Mouse (Mus musculus) CD4-positive, CD25-positive, alpha-beta regulatory T cell, adult 2 months (primary cell): ENCODE results near the gene Cd46.
A peak's percentile ranks its signal among the peaks of the same experiment; 100 is the strongest.

Source experiments
- DNase-seq: peaks from one replicate; pipeline ENCODE4 v3.0.0-alpha.2; 2012; ENCODE audit warnings: low read depth, low spot score

The Cd46 gene

DNA sequence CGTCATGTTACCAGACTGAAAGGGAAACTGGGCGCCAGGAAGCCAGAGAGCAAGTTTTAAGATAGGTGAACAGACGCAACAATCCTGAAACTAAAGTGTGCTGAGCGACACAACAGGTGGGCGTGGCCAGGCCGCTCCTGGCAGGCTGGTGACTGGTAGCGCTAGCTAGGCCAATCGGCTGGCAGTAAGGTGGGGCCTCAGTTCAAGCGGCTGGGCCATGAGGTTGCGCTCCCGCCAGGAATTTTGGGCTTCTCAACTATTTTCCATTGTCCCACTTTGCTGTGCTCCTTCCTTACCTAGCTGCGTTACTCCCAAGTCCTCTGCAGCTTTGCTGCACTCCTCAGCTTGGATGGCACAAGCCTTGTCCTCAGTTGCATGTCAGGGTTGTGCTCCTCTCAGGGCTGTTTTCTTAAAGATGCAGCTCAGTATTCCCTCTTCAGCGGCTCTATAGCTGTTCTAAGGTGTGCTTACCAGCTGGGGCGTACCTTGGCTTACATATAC lies at the start of gene Cd46:
TSS of gene Cd46 (minus strand) at position 30 of the 501 bp plus-strand sequence.
- DNase-seq: peak; percentile 88

DNA sequence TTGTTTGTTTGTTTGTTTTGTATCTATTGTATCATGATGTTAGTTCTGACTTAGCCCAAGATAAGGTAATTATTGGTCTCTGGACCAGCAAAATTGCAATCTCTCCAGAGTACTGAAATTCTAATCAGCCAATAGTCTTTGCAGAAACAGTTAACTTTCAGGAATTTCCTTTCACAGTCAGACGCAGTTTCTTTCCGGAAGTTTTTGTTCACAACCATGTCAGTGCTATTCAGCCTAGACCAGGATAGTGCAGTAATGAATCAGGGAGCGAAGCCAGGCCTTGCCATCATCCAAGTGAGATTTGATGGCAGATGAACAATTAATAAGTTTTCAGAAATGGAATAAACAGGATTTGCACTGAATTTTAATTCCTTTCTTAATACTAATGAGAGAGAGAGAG lies 40.0 kb upstream of the Cd46 start:
- DNase-seq: peak; percentile 16

DNA sequence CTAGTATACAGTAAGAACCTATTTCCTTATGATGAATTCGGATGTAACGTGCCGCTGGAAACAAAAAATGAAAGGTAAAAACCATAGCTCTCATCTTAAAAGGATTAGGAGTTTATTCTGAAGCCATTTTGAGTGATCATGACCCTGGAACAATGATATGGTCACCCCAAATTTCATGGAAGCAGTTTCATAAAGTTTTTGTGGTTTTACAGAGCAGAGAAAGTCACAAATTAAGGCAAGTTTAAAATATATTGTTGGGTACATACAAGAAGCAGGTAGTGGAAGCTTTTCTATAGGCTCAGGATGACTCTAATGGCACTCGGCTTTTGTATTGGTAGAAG lies 39.6 kb upstream of the Cd46 start:
- DNase-seq: no peak

DNA sequence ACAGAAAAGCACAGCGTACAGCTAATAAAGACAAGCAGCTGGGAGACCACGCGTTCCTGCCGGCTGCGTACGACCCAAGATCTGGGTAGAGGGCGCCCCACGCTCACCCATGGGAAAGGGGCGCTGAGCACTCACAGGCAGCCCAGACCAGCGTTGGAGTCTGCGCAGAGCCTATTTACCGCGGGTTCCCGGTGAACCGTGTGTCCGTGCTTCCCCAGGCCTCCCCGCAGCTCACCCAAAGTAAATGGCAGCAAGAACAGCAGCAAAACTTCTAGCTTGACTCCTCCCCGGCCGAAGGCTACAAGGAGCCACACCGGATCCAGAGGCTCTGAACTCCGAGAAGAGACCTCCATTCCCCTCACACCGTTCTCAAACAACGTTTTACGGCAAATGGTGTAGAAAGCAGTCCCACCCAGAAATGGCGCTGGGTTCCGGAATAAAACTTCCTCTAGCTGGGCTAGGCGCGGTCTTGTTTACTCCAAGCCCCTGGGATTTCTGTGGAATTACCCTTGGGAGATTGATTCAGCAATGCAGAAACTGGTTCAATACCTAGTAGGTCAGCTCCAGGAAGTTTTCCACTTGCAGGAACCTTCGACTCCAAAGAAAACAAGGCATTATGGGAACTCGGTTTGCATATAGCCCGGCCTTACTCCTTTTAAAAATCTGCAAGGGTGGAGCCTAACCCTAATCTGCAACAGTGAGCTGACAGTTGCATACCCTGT lies 39.1 kb upstream of the Cd46 start, which contains the start of gene Cr1l:
TSS of gene Cr1l (minus strand) at position 634 of the 722 bp plus-strand sequence.
- DNase-seq: peak; percentile 91

DNA sequence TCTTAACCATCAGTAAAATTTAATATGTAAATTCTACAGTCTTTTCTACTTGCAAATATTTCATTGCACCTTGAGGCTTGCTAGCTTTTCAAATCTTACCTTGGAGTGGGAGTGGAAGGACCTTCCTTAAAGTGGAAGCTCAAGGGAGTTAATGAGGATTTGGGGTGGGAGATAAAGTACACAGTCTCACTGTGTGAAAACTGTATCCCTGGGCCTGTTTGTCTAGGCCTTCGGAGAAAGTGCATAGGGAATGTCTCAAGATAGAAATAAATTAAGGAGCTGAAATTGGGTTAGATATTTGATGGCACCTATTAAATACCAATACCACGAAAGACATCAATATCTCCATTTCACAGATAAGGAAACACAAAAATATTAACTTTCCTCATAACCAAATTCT lies 38.4 kb upstream of the Cd46 start:
- no peak for DNase-seq

DNA sequence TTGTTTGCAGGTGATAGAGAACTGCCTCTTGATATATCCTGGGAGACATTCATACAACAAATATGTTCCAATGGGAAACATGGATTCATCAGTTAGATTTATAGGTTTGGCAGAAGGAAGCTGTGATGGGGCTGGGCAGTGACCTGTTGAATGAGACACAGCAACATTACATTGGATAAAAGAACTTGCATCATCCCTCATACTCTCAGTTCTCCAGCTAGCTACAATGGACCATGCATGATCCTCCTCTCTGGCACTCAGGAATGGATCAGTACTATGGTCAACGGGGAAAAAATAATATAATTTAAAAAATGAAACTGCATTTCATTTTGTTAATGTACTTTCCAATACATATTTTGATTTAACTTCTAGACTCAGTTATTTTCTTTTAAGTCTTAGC lies 37.8 kb upstream of the Cd46 start:
- no peak for DNase-seq

DNA sequence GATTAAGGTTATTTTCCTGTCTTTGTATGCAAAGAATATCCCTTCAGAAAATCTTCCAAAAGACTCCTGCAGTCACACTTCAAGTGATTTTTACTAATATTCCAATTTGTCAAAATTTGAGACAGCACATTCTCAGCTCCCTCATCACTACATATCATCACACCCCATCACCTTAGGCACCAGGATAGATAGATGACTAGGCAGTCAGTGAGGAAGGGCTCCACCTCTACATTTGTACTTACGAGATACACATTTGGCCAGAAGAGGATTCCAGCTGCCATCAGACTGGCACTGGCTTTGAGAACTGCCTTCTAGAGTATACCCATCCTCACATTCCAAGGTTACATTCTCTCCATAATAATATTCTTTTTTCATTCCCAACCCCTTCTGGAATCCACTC lies 22.4 kb upstream of the Cd46 start:
- DNase-seq: no peak

DNA sequence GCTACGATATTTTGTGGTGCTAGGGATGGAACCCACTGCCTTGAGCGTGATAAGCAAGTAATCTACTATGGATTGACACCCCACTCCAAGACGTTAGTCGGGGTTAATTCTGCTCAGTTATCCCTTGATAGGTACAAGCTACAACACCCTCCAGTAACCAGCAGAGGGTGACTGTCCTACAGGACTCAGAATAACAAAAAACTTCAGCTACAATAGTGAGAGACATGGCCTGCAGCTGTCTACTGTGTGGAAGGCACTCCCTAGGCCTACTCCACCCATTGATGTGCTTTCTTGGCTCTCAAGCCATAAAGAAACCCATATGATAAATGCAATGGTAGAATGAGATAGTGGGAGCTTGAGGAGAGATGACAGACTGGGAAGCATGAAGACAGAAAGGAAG lies 21.6 kb upstream of the Cd46 start:
- no peak for DNase-seq

DNA sequence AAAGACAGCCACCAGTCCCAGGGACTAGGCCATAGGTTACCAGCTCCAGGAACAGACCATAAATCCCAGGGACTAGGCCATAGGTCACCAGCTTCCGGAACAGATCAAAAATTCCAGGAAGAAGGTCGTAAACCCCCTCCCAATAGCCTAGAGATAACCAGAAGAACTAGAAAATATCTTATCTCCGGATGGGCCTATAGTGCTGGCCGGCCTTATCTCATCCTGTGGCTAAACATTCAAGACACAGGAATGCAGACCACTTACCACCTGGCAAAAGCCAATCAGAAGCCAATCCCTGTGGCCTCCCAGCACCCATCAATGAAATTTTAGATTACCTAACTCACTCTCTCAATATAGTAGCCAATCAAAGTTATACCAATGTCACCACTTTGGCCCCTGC lies 8.6 kb upstream of the Cd46 start:
- no peak for DNase-seq

DNA sequence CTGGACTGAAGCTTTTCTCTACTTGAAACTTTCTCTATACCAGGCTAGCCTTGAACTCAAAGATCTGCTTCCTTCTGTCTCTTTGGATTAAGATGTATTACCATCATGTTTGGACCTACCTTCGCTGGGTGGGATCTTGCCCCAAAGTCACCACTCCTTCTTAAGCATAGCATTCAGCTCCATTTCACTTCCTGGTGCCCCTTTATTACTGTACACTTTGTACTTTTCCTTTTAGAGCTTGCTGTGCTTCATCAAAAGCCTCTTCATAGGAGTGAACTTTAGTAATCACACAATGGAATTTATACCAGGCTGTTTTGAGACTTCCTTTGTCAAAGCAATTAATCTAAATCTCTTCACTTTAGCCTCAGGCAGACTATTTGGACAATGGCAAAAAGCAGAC lies 6.0 kb upstream of the Cd46 start:
- no peak for DNase-seq

DNA sequence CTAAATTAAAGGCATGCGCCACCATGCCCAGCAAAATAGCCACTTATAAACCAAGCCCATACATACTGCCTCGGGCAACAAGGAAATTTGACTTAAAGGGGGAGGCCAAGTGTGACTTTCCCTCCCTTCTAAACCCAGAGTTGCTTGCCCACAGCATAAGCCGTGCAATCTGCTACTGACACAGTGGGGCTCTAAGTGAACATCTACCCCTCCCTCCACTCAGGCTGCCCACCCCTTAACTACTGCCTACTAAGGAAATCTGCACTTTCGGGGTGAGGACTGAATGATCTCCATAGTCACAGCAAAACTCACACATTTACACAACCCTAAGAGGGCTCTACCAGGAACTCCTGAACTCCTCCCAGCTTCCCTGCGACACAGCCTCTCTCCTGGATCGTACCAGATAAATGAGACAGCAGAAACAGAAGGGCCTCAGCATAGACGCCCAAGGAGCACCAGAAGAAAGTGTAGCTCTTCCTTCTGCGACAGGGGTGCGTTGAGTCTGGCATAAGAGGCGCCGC lies 290 bp downstream of the Cd46 start:
- DNase-seq: no peak

DNA sequence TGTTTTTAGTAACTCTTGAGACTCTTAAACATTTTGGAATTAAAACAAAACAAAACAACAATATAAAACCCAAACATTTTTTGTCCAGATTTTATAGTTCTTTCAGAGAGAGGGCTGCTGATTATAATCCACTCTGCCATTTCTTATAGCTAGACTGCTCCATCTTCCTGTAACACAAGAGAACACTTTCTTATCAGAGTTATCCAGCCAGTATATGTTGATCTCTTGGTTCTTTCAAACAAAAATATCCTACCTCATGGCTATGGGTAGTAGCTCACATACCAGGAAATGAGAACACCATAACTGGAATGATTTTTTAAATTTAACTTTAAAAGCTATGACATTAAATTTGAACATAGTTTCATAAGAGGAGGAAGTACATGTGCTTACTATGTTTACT lies 9.9 kb downstream of the Cd46 start:
- DNase-seq: no peak

DNA sequence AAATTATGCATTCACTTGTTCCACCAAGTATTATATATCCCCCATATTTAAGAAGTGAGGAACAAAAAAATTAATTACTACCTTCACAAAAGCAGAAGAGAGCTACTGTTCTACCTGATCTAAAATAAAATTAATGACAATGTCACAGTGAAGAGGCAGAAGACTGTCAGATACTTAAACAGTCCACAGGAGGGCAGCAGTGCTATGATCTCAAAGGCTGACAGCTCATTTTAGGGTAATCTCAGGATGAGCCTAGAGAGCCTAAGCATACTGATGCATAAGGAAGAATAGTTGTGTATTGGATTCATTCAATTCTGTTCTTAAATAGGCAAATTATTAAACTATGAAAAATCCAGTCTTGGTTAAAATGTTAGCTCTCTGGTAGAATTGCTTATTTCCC lies 51.6 kb downstream of the Cd46 start:
- DNase-seq: peak; percentile 63

DNA sequence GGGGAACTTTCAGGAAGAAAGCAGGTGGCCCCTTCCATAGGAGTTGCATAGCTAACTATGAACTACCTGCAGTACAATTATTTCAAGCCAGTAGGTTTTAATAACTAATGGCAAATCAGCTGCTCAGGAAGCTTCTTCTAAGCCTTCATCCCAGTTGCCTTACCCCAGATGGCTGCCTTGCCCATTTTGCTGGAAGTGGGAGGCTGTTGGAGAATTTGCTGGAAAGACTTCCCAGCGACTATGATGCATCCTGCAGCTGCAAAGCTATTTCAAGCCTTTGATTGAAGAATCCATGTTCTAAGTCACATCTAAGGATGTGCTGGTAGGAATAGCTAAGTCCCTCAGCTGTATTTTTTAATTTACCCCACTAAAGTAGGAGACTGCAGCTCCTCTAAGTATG lies 53.7 kb downstream of the Cd46 start:
- no peak for DNase-seq

DNA sequence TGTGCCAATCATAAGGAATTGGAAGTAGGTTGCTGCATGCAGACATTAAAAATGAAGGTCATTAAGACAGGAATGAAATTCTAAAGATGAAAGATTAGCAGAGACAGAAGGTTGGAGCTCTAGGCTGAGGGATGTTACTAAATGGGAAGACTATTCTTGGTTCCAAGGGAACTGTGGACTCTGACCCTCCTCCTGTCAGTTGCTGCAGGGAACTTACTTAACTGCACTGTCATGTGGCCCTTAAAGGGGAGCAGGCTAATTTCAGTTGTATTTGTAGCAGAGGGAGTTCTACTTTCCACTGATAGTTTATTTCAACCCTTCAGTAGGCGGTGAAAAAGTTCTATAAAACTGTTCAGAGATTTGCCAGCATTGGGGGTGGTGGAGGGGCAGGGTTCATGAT lies 54.1 kb downstream of the Cd46 start:
- DNase-seq: no peak

DNA sequence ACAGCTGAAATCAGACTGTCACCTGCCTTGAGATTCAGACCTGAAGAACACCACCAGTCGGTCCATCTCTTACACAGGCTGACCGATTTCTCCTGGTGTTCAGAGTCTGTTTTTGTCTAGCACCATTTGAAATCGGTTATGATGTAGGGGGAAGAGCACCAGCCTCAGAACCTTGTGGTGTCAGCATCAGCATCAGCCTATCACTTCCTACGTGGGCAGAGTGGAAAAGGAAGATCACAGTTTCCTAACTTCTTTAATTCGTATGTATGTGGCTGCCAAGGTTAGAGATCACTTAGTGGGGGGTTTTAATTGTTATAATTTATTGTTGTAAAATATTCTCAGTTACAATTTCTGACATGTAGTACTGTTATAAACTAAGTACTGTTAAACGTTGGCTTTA lies 54.6 kb downstream of the Cd46 start:
- peak; percentile 7 for DNase-seq

DNA sequence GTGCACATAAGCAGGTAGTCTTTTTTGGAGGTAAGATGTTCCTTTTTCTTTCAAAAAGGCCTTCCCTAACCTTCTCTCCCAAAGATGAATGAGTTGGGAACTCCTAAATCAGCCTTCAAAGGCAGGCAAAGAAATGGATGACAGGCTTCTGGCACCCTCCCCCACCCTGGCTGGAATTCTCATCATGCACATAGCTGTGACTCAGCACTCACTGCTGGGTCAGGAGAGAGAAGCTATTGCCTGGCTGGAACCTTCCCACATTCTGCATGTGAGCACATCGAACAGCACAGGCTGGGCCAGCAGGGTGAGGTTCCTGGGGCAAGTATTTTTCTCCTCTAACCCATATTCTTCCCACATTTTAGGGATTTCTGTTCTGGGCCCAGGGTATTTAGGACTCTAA lies 58.1 kb downstream of the Cd46 start:
- DNase-seq: no peak

DNA sequence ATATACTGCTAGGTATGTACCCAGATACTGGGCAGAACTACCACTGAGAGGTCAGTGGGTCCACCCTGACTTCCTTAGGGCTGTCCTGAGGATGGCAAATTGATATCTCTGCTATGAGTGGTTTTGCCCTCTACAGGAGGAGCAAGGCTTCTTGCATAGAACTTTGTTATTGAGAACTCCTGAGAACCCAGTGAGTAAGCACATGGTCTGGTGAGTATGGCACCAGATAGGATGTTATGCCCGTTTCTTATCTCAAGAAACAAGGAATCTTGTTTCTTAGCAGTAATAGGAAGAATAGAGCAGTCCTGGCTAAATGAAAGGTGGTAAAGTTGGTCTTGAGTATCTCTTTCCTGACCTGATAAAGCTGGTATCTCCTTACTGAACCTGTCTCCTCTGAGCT lies 59.3 kb downstream of the Cd46 start:
- DNase-seq: no peak

DNA sequence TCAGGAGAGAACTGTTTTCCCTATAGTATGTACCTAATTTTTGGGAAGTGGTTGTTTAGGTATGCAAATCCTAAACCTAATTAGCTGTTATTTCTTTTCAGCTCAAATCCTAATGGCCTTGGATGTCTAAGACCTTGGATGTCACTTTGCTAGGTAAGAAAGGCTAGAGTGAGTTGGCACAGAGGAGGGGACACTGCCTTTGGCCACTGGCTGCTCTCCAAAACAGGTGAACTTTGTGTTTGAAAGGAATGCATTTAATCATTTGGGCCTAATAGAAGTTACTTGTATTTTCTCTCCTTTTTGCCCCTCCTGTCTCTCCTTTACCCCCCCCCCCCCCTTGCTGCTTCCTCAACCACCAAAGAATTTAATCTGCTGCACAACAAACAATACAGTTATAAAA lies 60.3 kb downstream of the Cd46 start:
- no peak for DNase-seq

DNA sequence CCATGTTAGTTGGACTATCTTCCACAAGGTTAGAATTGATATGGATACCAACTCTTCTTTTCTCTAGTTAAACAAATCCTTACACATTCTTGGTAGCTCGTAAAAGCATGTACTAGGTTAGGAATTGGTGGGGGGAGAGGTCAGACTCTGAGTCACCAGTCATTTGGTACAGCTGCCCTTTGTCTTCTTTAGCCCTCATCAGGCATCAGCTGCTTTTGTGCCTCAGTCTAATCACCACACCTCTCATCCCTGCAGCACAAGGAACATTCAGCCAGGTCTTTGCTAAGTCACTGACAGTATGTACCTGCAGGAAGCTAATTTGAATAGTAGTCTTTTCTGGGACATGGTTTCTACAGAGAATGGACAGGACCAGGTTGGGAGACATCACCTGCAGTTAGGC lies 64.5 kb downstream of the Cd46 start:
- no peak for DNase-seq

DNA sequence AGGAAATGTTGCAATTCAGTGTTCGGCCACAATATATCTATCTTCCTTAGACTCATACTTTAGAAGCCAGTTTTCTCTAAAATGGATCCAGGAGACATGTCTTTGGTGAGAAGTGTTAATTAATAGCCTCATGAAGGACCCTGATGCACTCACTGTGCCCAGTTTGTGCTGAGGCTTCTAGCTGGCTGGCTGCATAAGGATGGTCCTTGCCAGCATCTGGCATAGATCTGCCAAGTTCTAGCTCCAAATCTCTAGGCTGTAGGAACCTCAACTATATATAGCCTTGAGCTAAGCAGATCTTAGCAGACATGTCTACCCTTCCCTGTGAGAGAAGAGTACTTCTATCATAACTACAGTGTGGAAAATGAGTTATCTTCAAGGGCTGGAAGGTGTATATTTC lies 68.2 kb downstream of the Cd46 start:
- DNase-seq: no peak

DNA sequence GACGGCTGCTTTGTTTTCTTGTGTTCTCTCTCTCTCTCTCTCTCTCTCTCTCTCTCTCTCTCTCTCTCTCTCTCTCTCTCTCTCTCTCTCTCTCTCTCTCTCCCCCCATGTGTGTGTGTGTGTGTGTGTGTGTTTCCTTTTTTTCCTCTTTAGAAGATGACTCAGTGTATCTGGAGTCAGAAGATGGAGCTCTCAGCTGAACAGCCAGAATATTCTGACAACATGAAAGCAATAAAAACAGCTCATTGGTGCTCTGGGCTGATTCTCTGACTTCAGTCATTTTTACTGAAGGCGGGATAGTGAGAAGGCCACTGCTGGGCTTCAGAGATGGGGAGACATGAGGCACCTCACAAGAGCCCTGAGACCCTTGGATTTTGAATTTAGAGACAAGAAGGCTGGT lies 70.2 kb downstream of the Cd46 start:
- no peak for DNase-seq

DNA sequence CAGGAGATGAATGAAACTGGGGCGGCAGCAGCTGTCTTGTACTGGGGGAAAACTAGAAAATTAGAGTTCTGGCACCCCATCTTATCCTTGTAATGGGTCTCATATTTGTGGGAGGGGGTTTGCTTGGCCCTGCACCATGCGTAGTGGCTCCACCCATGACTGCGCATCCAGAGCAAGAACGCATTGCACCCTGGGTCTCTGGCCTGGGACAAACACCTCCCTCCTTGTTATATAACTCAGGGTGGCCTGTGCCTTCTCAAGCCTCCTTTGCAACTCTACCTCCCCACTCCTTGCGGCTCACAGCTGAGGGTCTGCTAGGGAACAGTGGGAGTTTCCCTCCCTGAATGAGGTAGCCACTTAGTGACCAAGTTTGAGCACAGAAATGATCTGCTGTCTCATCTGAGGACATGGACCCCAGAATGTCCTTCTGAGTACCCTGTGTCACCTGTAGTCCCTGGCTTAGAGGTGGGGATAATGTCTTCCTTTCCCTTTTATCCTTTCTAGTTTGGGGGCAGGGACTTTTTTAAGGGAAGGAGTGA lies 72.9 kb downstream of the Cd46 start:
- DNase-seq: no peak
